Mouse (Mus musculus) olfactory bulb, adult 2 months (tissue): ENCODE data around the gene Astn1.

Experiments used
- CTCF ChIP-seq: fragments of 200-500 bp; IDR thresholded peaks from 2 replicates; pipeline ENCODE4 v1.5.1; 2012; ENCODE audit warnings: low read depth, mild to moderate bottlenecking, low read length, moderate library complexity; ENCODE audit not compliant: insufficient read depth
- POLR2A ChIP-seq: fragments of 200-500 bp; IDR thresholded peaks from 2 replicates; pipeline ENCODE4 v1.6.1; 2012; ENCODE audit warnings: mild to moderate bottlenecking, low read depth, low read length, moderate library complexity; ENCODE audit not compliant: insufficient read depth

DNA sequence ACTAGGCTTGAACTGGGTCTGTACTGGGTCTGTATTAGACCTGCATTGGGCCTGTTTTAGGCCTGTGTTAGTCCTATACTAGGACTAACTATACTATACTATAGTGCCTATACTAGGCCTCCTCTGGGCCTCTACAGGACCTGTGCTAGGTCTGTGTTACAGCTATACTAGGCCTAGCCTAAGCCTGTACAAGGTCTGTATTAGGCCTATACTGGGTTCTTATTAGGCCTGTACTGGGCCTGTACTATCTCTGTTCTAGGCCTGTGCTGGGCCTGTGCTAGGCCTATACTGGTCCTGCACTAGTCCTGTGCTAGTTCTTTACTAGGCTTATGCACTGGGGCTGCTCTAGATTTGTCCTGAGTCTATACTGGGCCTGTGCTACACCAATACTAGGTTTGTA is 90.6 kb downstream of the Astn1 start:
- no peak for TF ChIP-seq POLR2A
- TF ChIP-seq CTCF, result no peak
